Mouse (Mus musculus) forebrain, embryonic 13.5 days (tissue): Measurements from ENCODE around the gene Slc1a5. TPM values are rescaled to one million over a fixed set of nuclear protein-coding genes. Genes with fewer than 3 reads are reported as not detected.
A peak's percentile ranks its signal among the peaks of the same experiment; 100 is the strongest.

ENCODE experiments used
- ATAC-seq: fragments of 200-750 bp; cut with Nextera tagmentation; 2 replicates; pipeline ENCODE4 v1.8.0; 2017
- H3K27ac ChIP-seq: fragments of 300-500 bp; sonication (generic); 2 replicates; pipeline ENCODE4 v1.5.1; 2015; ENCODE audit warnings: inconsistent platforms, mild to moderate bottlenecking, moderate library complexity
- H3K27me3 ChIP-seq: fragments of 300-500 bp; sonication (generic); 2 replicates; pipeline ENCODE4 v1.6.1; 2015; ENCODE audit warnings: mild to moderate bottlenecking, inconsistent platforms
- H3K36me3 ChIP-seq: fragments of 300-500 bp; sonication (generic); 2 replicates; pipeline ENCODE4 v1.6.1; 2015; ENCODE audit warnings: mild to moderate bottlenecking, inconsistent platforms; ENCODE audit not compliant: poor library complexity, severe bottlenecking
- H3K4me1 ChIP-seq: fragments of 300-500 bp; sonication (generic); 2 replicates; pipeline ENCODE4 v1.6.1; 2015; ENCODE audit warnings: inconsistent platforms
- H3K4me2 ChIP-seq: fragments of 300-500 bp; sonication (generic); 2 replicates; pipeline ENCODE4 v1.6.1; 2015; ENCODE audit warnings: inconsistent platforms, mild to moderate bottlenecking, moderate library complexity
- H3K4me3 ChIP-seq: fragments of 300-500 bp; sonication (generic); 2 replicates; pipeline ENCODE4 v1.5.1; 2015; ENCODE audit warnings: mild to moderate bottlenecking, inconsistent platforms
- H3K9ac ChIP-seq: fragments of 300-500 bp; sonication (generic); 2 replicates; pipeline ENCODE4 v1.6.1; 2015; ENCODE audit warnings: mild to moderate bottlenecking, inconsistent platforms
- H3K9me3 ChIP-seq: fragments of 300-500 bp; sonication (generic); replicated peaks from 2 replicates; pipeline ENCODE4 v1.6.1; 2016; ENCODE audit warnings: inconsistent platforms
- WGBS: fragments of 180-500 bp; shearing (Covaris S2); methylation state at CpG from one replicate; pipeline ENCODE4 v1.1.7; 2015; 5-methylcytosine and 5-hydroxymethylcytosine counted together
- polyA plus RNA-seq: library from polyadenylated mRNA; unstranded; fragments of >200 nt; fragmentation: Nextera tagmentation; extraction: Ambion mirVana; gene quantifications from 2 replicates; pipeline ENCODE4 v1.2.1, GENCODE M21; 2015

Slc1a5 gene
- polyA plus RNA-seq, 1 experiment from 2014 or later, result 17.1 TPM

- peaks cover 28% of the 10 kb centered on the region for H3K4me1 ChIP-seq
- H3K27ac ChIP-seq, result no peak overlapping the region
- H3K4me3 ChIP-seq, result peak overlapping the region; percentile 62
- WGBS, result 2% methylated on average over 33 of the region's 33 CpGs
- peak overlapping the region; percentile 82 for H3K9ac ChIP-seq
- peaks cover 38% of the 10 kb centered on the region for H3K36me3 ChIP-seq
- no peaks in the 10 kb centered on the region for H3K9me3 ChIP-seq
- no peak for ATAC-seq
- H3K27me3 ChIP-seq, result no peaks in the 10 kb centered on the region
- H3K4me2 ChIP-seq, result peak overlapping the region; percentile 98
Measured at GRCm38 (mm10) chr7:16843441-16844171, 62.5 kb downstream of the Slc1a5 start.

- no peak overlapping the region for H3K4me3 ChIP-seq
- no peaks in the 10 kb centered on the region for H3K9me3 ChIP-seq
- peaks cover 31% of the 10 kb centered on the region for H3K4me1 ChIP-seq
- H3K4me2 ChIP-seq, result peak overlapping the region; percentile 98
- ATAC-seq, result no peak
- WGBS, result 70% methylated on average over 3 of the region's 3 CpGs
- H3K27ac ChIP-seq, result no peak overlapping the region
- H3K27me3 ChIP-seq, result no peaks in the 10 kb centered on the region
- peak overlapping the region; percentile 43 for H3K9ac ChIP-seq
- H3K36me3 ChIP-seq, result peaks cover 38% of the 10 kb centered on the region
Measured at GRCm38 (mm10) chr7:16844696-16845071, 63.5 kb downstream of the Slc1a5 start.

GRCm38 (mm10) chr7:16845072-16845819 lies 64.1 kb downstream of the Slc1a5 start:
- peaks cover 38% of the 10 kb centered on the region for H3K36me3 ChIP-seq
- H3K4me1 ChIP-seq, result peaks cover 31% of the 10 kb centered on the region
- H3K27me3 ChIP-seq, result no peaks in the 10 kb centered on the region
- H3K27ac ChIP-seq, result no peak overlapping the region
- WGBS, result 37% methylated on average over 14 of the region's 14 CpGs
- peak overlapping the region; percentile 98 for H3K4me2 ChIP-seq
- no peaks in the 10 kb centered on the region for H3K9me3 ChIP-seq
- H3K9ac ChIP-seq, result peak overlapping the region; percentile 43
- H3K4me3 ChIP-seq, result no peak overlapping the region
- no peak for ATAC-seq

- H3K4me1 ChIP-seq, result peaks cover 31% of the 10 kb centered on the region
- H3K36me3 ChIP-seq, result peaks cover 38% of the 10 kb centered on the region
- H3K27ac ChIP-seq, result no peak overlapping the region
- peak overlapping the region; percentile 98 for H3K4me2 ChIP-seq
- H3K27me3 ChIP-seq, result no peaks in the 10 kb centered on the region
- peak overlapping the region; percentile 43; the same call in 1 of the 2 replicates for H3K9ac ChIP-seq
- WGBS, result 32% methylated on average over 10 of the region's 10 CpGs
- no peak for ATAC-seq
- H3K9me3 ChIP-seq, result no peaks in the 10 kb centered on the region
- H3K4me3 ChIP-seq, result no peak overlapping the region
Measured at GRCm38 (mm10) chr7:16845820-16846167, 64.7 kb downstream of the Slc1a5 start.

- H3K9me3 ChIP-seq, result no peaks in the 10 kb centered on the region
- no peaks in the 10 kb centered on the region for H3K27me3 ChIP-seq
- no peak overlapping the region for H3K9ac ChIP-seq
- H3K4me2 ChIP-seq, result no peak overlapping the region
- peaks cover 35% of the 10 kb centered on the region for H3K36me3 ChIP-seq
- 93% methylated on average over 5 of the region's 5 CpGs for WGBS
- H3K27ac ChIP-seq, result no peak overlapping the region
- peaks cover 31% of the 10 kb centered on the region for H3K4me1 ChIP-seq
- ATAC-seq, result no peak
- H3K4me3 ChIP-seq, result no peak overlapping the region
Measured at GRCm38 (mm10) chr7:16846775-16847174, 65.6 kb downstream of the Slc1a5 start.

GRCm38 (mm10) chr7:16847507-16847906 lies 66.4 kb downstream of the Slc1a5 start:
- WGBS, result 86% methylated on average over 19 of the region's 19 CpGs
- Histone ChIP-seq H3K4me2 (no peak overlapping the region), H3K9me3 (no peaks in the 10 kb centered on the region), H3K27ac (no peak overlapping the region), H3K4me1 (peaks cover 31% of the 10 kb centered on the region), H3K4me3 (no peak overlapping the region), H3K9ac (no peak overlapping the region), H3K36me3 (peaks cover 38% of the 10 kb centered on the region), H3K27me3 (no peaks in the 10 kb centered on the region)
- ATAC-seq, result no peak

Other genes starting within 250 kb of the Slc1a5 start
- gene Arhgap35, start 166.3 kb upstream of the Slc1a5 start, polyA plus RNA-seq, result 29.1 and 34.1 TPM in 2 replicates
- gene Ceacam15, start 105.6 kb upstream of the Slc1a5 start, polyA plus RNA-seq, result not detected in 2 replicates
- gene Ceacam9, start 59.4 kb upstream of the Slc1a5 start, polyA plus RNA-seq, result not detected in 2 replicates
- 328 and 333 TPM in 2 replicates for gene Ap2s1, start 42.9 kb upstream of the Slc1a5 start, polyA plus RNA-seq
- gene Strn4, start 34.5 kb downstream of the Slc1a5 start, polyA plus RNA-seq, result 147 and 164 TPM in 2 replicates
- gene Fkrp, start 35.4 kb downstream of the Slc1a5 start, polyA plus RNA-seq, result 24.0 and 28.0 TPM in 2 replicates
- gene Prkd2, start 61.6 kb downstream of the Slc1a5 start, polyA plus RNA-seq, result 7.7 and 8.3 TPM in 2 replicates
- gene Dact3, start 94.0 kb downstream of the Slc1a5 start, polyA plus RNA-seq, result 2.0 and 2.3 TPM in 2 replicates
- gene Gng8, start 110.4 kb downstream of the Slc1a5 start, polyA plus RNA-seq, result 9.2 and 18.2 TPM in 2 replicates
- 0.14 and 0.37 TPM in 2 replicates for gene Ptgir, start 125.2 kb downstream of the Slc1a5 start, polyA plus RNA-seq
- 271 and 296 TPM in 2 replicates for gene Calm3, start 142.8 kb downstream of the Slc1a5 start, polyA plus RNA-seq
- 59.5 and 78.0 TPM in 2 replicates for gene Pnmal2, start 163.3 kb downstream of the Slc1a5 start, polyA plus RNA-seq
- gene Pnmal1, start 178.3 kb downstream of the Slc1a5 start, polyA plus RNA-seq, result 37.0 and 40.8 TPM in 2 replicates
- gene Gm42372, start 201.7 kb downstream of the Slc1a5 start, polyA plus RNA-seq, result 2.5 and 3.0 TPM in 2 replicates
- 6.0 and 8.6 TPM in 2 replicates for gene Ccdc8, start 211.4 kb downstream of the Slc1a5 start, polyA plus RNA-seq
- 103 and 113 TPM in 2 replicates for gene Ppp5c, start 246.6 kb downstream of the Slc1a5 start, polyA plus RNA-seq